Mouse (Mus musculus): ENCODE data around the gene Anapc7.

DNA sequence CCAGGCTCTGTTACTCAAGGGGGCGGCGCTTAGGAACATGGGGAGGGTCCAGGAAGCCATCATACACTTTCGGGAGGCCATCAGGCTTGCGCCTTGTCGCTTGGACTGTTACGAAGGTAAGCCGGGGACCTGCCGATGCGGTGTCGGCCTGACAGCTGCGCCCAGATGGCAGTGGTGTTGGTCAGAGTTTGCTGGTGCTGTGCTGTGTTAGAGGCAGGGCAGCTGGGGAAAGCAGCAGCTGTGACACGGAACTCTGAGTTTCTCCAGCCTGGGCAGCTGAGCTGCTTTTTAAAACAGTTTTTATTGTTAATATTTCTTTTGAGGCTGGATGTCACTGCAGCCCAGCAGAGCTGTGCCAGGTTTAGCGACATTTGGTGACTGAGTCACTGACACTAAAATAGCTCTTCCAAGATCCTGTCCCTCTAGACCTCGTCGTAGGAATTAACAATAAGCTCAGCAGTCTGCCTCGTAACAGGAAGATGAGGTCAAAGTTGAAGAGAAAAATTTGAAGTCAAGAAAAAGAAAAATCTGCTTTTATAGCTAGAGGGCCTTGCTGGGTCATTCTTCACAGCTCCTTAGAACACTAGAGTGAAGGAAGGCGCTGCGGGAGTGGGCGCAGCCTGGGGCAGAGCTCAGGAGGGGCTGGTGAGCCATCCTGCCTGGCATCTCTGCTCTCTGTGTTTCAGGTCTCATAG, 18.1 kb downstream of the Anapc7 start:
- TF ChIP-seq CTCF (IDR thresholded peaks at IDR 0.05 in 2 of 3, conservative IDR thresholded peaks at IDR 0.05 in 1 of 3; ENCODE audit: control insufficient read depth in 1 of 3, insufficient read depth in 1 of 3, low read depth in 2 of 3, low read length in 3 of 3, poor library complexity in 1 of 3, severe bottlenecking in 1 of 3) (no peak), POLR2AphosphoS2 (IDR thresholded peaks at IDR 0.05; ENCODE audit: low read length) (no peak), POLR2AphosphoS5 (IDR thresholded peaks at IDR 0.05; ENCODE audit: borderline replicate concordance, low read depth, low read length) (no peak), TBP (IDR thresholded peaks at IDR 0.05; ENCODE audit: low read depth, low read length) (no peak), GATA1 (IDR thresholded peaks at IDR 0.05; ENCODE audit: low read depth, low read length) (no peak), ZNF384 (IDR thresholded peaks at IDR 0.05; ENCODE audit: low read depth, low read length) (no peak), USF1 (IDR thresholded peaks at IDR 0.05; ENCODE audit: low read depth, low read length) (no peak), TAL1 (IDR thresholded peaks at IDR 0.05; ENCODE audit: low read length) (no peak), JUND (IDR thresholded peaks at IDR 0.05; ENCODE audit: low read depth, low read length) (no peak), CHD1 (IDR thresholded peaks at IDR 0.05; ENCODE audit: low read depth, low read length) (no peak), MAX (IDR thresholded peaks at IDR 0.05; ENCODE audit: low read length) (no peak), RAD21 (IDR thresholded peaks at IDR 0.05; ENCODE audit: low read depth, low read length) (no peak)
